Mouse (Mus musculus) embryonic fibroblast, embryonic 13.5 days (primary cell): ENCODE results near the gene Nap1l5. TPM values are rescaled to one million over a fixed set of nuclear protein-coding genes. Genes with fewer than 3 reads are reported as not detected.

Source experiments
- H3K27ac ChIP-seq: 2 replicates; pipeline ENCODE4 v1.5.1; 2012; ENCODE audit warnings: low read length, control low read depth, inconsistent platforms; ENCODE audit not compliant: insufficient read depth
- H3K4me1 ChIP-seq: 2 replicates; pipeline ENCODE4 v1.6.1; 2011; ENCODE audit warnings: low read length; ENCODE audit not compliant: control insufficient read depth, insufficient read depth
- H3K4me3 ChIP-seq: 2 replicates; pipeline ENCODE4 v1.5.1; 2011; ENCODE audit warnings: mild to moderate bottlenecking, control low read depth, low read length; ENCODE audit not compliant: insufficient read depth
- CTCF ChIP-seq: IDR thresholded peaks from 2 replicates; pipeline ENCODE4 v1.5.1; 2011; ENCODE audit warnings: mild to moderate bottlenecking, control low read depth, low read length, moderate library complexity, borderline replicate concordance; ENCODE audit not compliant: insufficient read depth
- POLR2A ChIP-seq: IDR thresholded peaks from 2 replicates; pipeline ENCODE4 v1.6.1; 2011; ENCODE audit warnings: low read depth, mild to moderate bottlenecking, control low read depth, low read length, moderate library complexity
- polyA plus RNA-seq: library from polyadenylated mRNA; stranded (reverse); fragments of >200 nt; gene quantifications from 2 replicates; pipeline ENCODE4 v1.2.4, GENCODE M21; 2011; ENCODE audit warnings: low read depth; ENCODE audit not compliant: missing spikeins, insufficient read length

Gene Nap1l5
- polyA plus RNA-seq, 1 experiment: 4.0 TPM

DNA sequence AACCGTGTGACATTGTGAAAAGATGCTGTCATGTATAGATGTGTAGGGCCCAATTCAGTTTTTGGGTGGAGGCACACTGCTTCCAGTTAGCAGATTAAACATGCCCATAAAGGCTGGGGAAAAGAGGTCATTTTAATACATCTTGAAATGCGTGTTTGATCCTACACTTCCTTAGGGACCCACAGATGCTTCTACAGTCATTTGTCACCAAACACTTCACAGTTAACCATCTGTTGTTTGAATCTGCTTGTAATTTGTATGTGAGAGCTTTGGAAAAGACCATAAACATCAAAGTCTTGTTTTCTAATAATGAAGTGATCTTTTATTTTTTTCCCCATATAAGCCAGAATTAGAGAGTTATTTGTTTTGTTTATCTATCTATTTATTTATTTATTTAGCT lies 915 bp upstream of the Nap1l5 start:
- no peak overlapping the region for H3K27ac ChIP-seq
- H3K4me1 ChIP-seq: no peaks in the 10 kb centered on the region
- TF ChIP-seq POLR2A (no peak), CTCF (no peak)
- H3K4me3 ChIP-seq: no peak overlapping the region

- TF ChIP-seq POLR2A (no peak), CTCF (no peak)
- Histone ChIP-seq H3K4me3 (no peak overlapping the region), H3K27ac (no peak overlapping the region), H3K4me1 (no peaks in the 10 kb centered on the region)
Measured at GRCm38 (mm10) chr6:58907336-58907735, 460 bp upstream of the Nap1l5 start.

- no peak for TF ChIP-seq CTCF
- TF ChIP-seq POLR2A: no peak
- Histone ChIP-seq H3K4me1 (no peaks in the 10 kb centered on the region), H3K27ac (no peak overlapping the region), H3K4me3 (no peak overlapping the region)
Measured at GRCm38 (mm10) chr6:58904551-58904950, 2.3 kb downstream of the Nap1l5 start.

- Histone ChIP-seq H3K27ac (no peak overlapping the region), H3K4me3 (no peak overlapping the region), H3K4me1 (no peaks in the 10 kb centered on the region)
- TF ChIP-seq POLR2A (no peak), CTCF (no peak)
Measured at GRCm38 (mm10) chr6:58903171-58903570, 3.7 kb downstream of the Nap1l5 start.

- no peak overlapping the region for H3K27ac ChIP-seq
- no peak for TF ChIP-seq CTCF
- no peaks in the 10 kb centered on the region for H3K4me1 ChIP-seq
- no peak overlapping the region for H3K4me3 ChIP-seq
Measured at GRCm38 (mm10) chr6:58900536-58900935, 6.3 kb downstream of the Nap1l5 start.

GRCm38 (mm10) chr6:58899076-58899475 lies 7.8 kb downstream of the Nap1l5 start:
- no peak for TF ChIP-seq CTCF
- Histone ChIP-seq H3K4me3 (no peak overlapping the region), H3K27ac (peak overlapping the region; percentile 72; the same call in 1 of the 2 replicates), H3K4me1 (no peaks in the 10 kb centered on the region)

DNA sequence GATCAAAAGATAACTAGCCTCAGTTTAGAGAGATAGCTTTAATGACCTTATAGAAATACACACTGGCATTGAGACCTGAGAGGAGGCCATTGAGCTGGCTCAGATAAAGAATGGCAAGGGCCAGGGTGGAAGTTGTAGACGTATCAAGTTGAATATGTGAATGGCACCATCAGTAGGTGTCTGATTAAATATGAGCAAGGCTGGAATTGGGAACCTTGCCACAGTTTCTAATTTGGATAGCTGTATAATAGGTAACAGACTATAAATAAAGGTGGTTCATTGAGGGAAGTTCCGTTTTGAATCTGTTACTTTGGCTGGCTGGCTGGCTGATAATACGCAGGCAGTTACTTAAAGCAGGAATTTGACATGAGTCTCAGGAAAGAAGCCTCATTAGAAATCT lies 10.2 kb downstream of the Nap1l5 start:
- Histone ChIP-seq H3K4me1 (no peaks in the 10 kb centered on the region), H3K4me3 (no peak overlapping the region), H3K27ac (no peak overlapping the region)
- TF ChIP-seq POLR2A (no peak), CTCF (no peak)

DNA sequence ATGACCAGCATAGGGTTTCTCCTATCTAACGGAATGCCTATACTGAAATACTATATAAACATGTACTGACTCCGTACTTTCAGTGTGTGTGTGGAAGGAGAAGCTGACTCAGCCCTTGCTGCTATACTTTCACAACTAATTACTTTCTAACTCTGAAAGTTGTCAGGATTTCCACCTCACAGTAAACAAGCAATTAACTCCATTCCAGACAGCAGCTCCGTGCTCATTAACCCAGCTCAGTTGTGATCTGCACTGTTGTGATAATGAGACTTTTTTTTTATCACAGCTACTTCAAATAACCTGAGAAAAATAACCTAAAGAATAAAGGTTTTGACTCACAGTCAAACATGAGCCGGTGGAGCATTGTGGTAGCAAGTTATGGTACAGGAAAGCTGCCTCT lies 11.9 kb downstream of the Nap1l5 start:
- no peak overlapping the region for H3K4me3 ChIP-seq
- no peaks in the 10 kb centered on the region for H3K4me1 ChIP-seq
- TF ChIP-seq CTCF: no peak
- TF ChIP-seq POLR2A: no peak
- no peak overlapping the region for H3K27ac ChIP-seq

GRCm38 (mm10) chr6:58893307-58893706 lies 13.6 kb downstream of the Nap1l5 start:
- no peaks in the 10 kb centered on the region for H3K4me1 ChIP-seq
- TF ChIP-seq POLR2A (no peak), CTCF (no peak)
- H3K4me3 ChIP-seq: no peak overlapping the region
- H3K27ac ChIP-seq: no peak overlapping the region

GRCm38 (mm10) chr6:58889917-58890316 lies 17.0 kb downstream of the Nap1l5 start:
- no peak overlapping the region for H3K4me3 ChIP-seq
- no peak overlapping the region for H3K27ac ChIP-seq
- TF ChIP-seq POLR2A (no peak), CTCF (no peak)
- H3K4me1 ChIP-seq: no peaks in the 10 kb centered on the region

DNA sequence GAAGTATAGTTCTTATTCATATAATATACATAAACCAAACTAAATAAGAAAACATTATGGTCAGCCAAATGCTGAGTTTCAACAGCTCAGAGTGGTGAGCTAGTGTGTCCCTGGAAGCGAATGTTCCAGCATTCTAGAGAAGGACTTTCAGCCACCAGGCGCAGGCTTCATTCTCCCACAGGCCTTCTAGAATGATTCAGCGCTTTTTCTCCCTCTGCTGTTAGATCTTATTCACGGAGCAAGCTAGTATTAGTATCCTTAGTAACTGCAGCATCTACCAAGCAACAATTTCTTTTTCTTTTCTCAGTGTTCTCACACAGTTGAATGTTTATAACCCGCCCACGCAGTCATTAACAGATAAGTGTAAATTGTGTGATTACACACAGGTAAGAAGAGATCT lies 24.6 kb downstream of the Nap1l5 start:
- Histone ChIP-seq H3K4me3 (no peak overlapping the region), H3K4me1 (no peaks in the 10 kb centered on the region), H3K27ac (no peak overlapping the region)
- TF ChIP-seq CTCF (no peak), POLR2A (no peak)
